Mouse (Mus musculus) intestine, embryonic 14.5 days (tissue): ENCODE data around the gene Ric8b. TPM values are rescaled to one million over a fixed set of nuclear protein-coding genes. Genes with fewer than 3 reads are reported as not detected.

Source experiments
- ATAC-seq: fragments of 200-750 bp; cut with Nextera tagmentation; replicated peaks from 2 replicates; pipeline ENCODE4 v1.8.0; 2017; ENCODE audit warnings: low read depth, moderate number of reproducible peaks, moderate TSS enrichment, moderate library complexity; ENCODE audit not compliant: low FRiP score, low TSS enrichment
- DNase-seq: peaks from one replicate; pipeline ENCODE4 v3.0.0-alpha.2; 2018; ENCODE audit warnings: low spot score
- H3K27ac ChIP-seq: fragments of 300-500 bp; sonication (generic); 2 replicates; pipeline ENCODE4 v1.5.1; 2014; ENCODE audit warnings: low read depth, mild to moderate bottlenecking, control low read depth
- H3K27me3 ChIP-seq: fragments of 300-500 bp; sonication (generic); replicated peaks from 2 replicates; pipeline ENCODE4 v1.6.1; 2014; ENCODE audit warnings: low read length, control low read depth; ENCODE audit not compliant: control insufficient read depth, insufficient read depth
- H3K36me3 ChIP-seq: fragments of 300-500 bp; sonication (generic); 2 replicates; pipeline ENCODE4 v1.6.1; 2014; ENCODE audit warnings: low read length, control low read depth; ENCODE audit not compliant: control insufficient read depth, insufficient read depth
- H3K4me1 ChIP-seq: fragments of 300-500 bp; sonication (generic); replicated peaks from 2 replicates; pipeline ENCODE4 v1.6.1; 2014; ENCODE audit warnings: low read length, control low read depth, mixed read lengths; ENCODE audit not compliant: control insufficient read depth, insufficient read depth
- H3K4me2 ChIP-seq: fragments of 300-500 bp; sonication (generic); 2 replicates; pipeline ENCODE4 v1.6.1; 2014; ENCODE audit warnings: low read length
- H3K4me3 ChIP-seq: fragments of 300-500 bp; sonication (generic); 2 replicates; pipeline ENCODE4 v1.5.1; 2014; ENCODE audit warnings: low read depth, low read length, control low read depth, mixed read lengths
- H3K9ac ChIP-seq: fragments of 300-500 bp; sonication (generic); 2 replicates; pipeline ENCODE4 v1.6.1; 2014; ENCODE audit warnings: mild to moderate bottlenecking, low read length
- H3K9me3 ChIP-seq: fragments of 300-500 bp; sonication (generic); 2 replicates; pipeline ENCODE4 v1.6.1; 2016; ENCODE audit warnings: low read length, control low read depth; ENCODE audit not compliant: control insufficient read depth
- WGBS: fragments of 180-500 bp; shearing (Covaris S2); extraction: QIAGEN DNeasy Blood & Tissue Kit; methylation state at CpG from one replicate; pipeline ENCODE4 v1.1.7; 2014; 5-methylcytosine and 5-hydroxymethylcytosine counted together
- polyA plus RNA-seq: library from polyadenylated mRNA; unstranded; fragments of >200 nt; fragmentation: Nextera tagmentation; extraction: Ambion mirVana; gene quantifications from 2 replicates; pipeline ENCODE4 v1.2.1, GENCODE M21; 2014

Gene Ric8b
- polyA plus RNA-seq, 1 experiment from 2014 or later: 21.2 TPM

GRCm38 (mm10) chr10:84906895-84907294 lies 10.5 kb upstream of the Ric8b start:
- Histone ChIP-seq H3K4me1 (peaks cover 10% of the 10 kb centered on the region), H3K27me3 (no peaks in the 10 kb centered on the region), H3K9me3 (no peaks in the 10 kb centered on the region), H3K27ac (no peak overlapping the region), H3K4me3 (no peak overlapping the region), H3K9ac (no peak overlapping the region), H3K36me3 (no peaks in the 10 kb centered on the region), H3K4me2 (no peak overlapping the region)
- 83% methylated on average over 9 of the region's 9 CpGs for WGBS
- no peak for ATAC-seq
- DNase-seq: no peak

- DNase-seq: no peak
- 94% methylated on average over 3 of the region's 3 CpGs for WGBS
These were observed 9.4 kb upstream of the Ric8b start for GRCm38 (mm10) chr10:84908006-84908405.

GRCm38 (mm10) chr10:84908471-84908870 lies 8.9 kb upstream of the Ric8b start:
- Histone ChIP-seq H3K36me3 (no peaks in the 10 kb centered on the region), H3K9me3 (no peaks in the 10 kb centered on the region), H3K4me3 (no peak overlapping the region), H3K27me3 (no peaks in the 10 kb centered on the region), H3K4me2 (no peak overlapping the region), H3K4me1 (peaks cover 7% of the 10 kb centered on the region), H3K9ac (no peak overlapping the region), H3K27ac (no peak overlapping the region)
- 80% methylated on average over 3 of the region's 3 CpGs for WGBS
- ATAC-seq (no peak), DNase-seq (no peak)

More at GRCm38 (mm10) chr10:84908006-84908405, 9.4 kb upstream of the Ric8b start:
- no peak overlapping the region for H3K4me2 ChIP-seq
- no peaks in the 10 kb centered on the region for H3K27me3 ChIP-seq
- H3K9ac ChIP-seq: no peak overlapping the region
- no peak overlapping the region for H3K4me3 ChIP-seq
- no peak for ATAC-seq
- H3K9me3 ChIP-seq: no peaks in the 10 kb centered on the region
- peaks cover 10% of the 10 kb centered on the region for H3K4me1 ChIP-seq
- no peaks in the 10 kb centered on the region for H3K36me3 ChIP-seq
- H3K27ac ChIP-seq: no peak overlapping the region

GRCm38 (mm10) chr10:84909021-84909801 lies 8.2 kb upstream of the Ric8b start:
- DNase-seq (no peak), ATAC-seq (no peak)
- Histone ChIP-seq H3K4me3 (no peak overlapping the region), H3K4me1 (no peaks in the 10 kb centered on the region), H3K4me2 (no peak overlapping the region), H3K27me3 (no peaks in the 10 kb centered on the region), H3K36me3 (no peaks in the 10 kb centered on the region), H3K27ac (no peak overlapping the region), H3K9me3 (no peaks in the 10 kb centered on the region), H3K9ac (no peak overlapping the region)
- 77% methylated on average over 17 of the region's 17 CpGs for WGBS

- Histone ChIP-seq H3K4me3 (no peak overlapping the region), H3K36me3 (no peaks in the 10 kb centered on the region), H3K27ac (no peak overlapping the region), H3K4me1 (no peaks in the 10 kb centered on the region), H3K27me3 (no peaks in the 10 kb centered on the region), H3K4me2 (no peak overlapping the region), H3K9me3 (no peaks in the 10 kb centered on the region), H3K9ac (no peak overlapping the region)
- DNase-seq: no peak
- WGBS: 50% methylated on average over 7 of the region's 7 CpGs
- no peak for ATAC-seq
These were observed 7.2 kb upstream of the Ric8b start for GRCm38 (mm10) chr10:84910194-84910593.

- DNase-seq (no peak), ATAC-seq (no peak)
- H3K4me1 ChIP-seq: no peaks in the 10 kb centered on the region
- no peak overlapping the region for H3K27ac ChIP-seq
- H3K9me3 ChIP-seq: no peaks in the 10 kb centered on the region
- H3K27me3 ChIP-seq: no peaks in the 10 kb centered on the region
- no peak overlapping the region for H3K4me3 ChIP-seq
- no peaks in the 10 kb centered on the region for H3K36me3 ChIP-seq
- WGBS: 70% methylated on average over 1 of the region's 1 CpGs
- no peak overlapping the region for H3K4me2 ChIP-seq
- H3K9ac ChIP-seq: no peak overlapping the region
These were observed 6.5 kb upstream of the Ric8b start for GRCm38 (mm10) chr10:84910758-84911384.

GRCm38 (mm10) chr10:84913148-84913547 lies 4.3 kb upstream of the Ric8b start:
- DNase-seq (no peak), ATAC-seq (no peak)
- Histone ChIP-seq H3K27me3 (no peaks in the 10 kb centered on the region), H3K4me1 (peaks cover 2% of the 10 kb centered on the region), H3K4me3 (no peak overlapping the region), H3K9me3 (no peaks in the 10 kb centered on the region), H3K27ac (no peak overlapping the region), H3K4me2 (no peak overlapping the region), H3K36me3 (no peaks in the 10 kb centered on the region), H3K9ac (no peak overlapping the region)
- WGBS: 95% methylated on average over 1 of the region's 1 CpGs

GRCm38 (mm10) chr10:84915476-84915875 lies 1.9 kb upstream of the Ric8b start:
- Histone ChIP-seq H3K9ac (no peak overlapping the region), H3K27ac (no peak overlapping the region), H3K36me3 (no peaks in the 10 kb centered on the region), H3K4me2 (no peak overlapping the region), H3K4me3 (no peak overlapping the region), H3K4me1 (peaks cover 13% of the 10 kb centered on the region), H3K27me3 (no peaks in the 10 kb centered on the region), H3K9me3 (no peaks in the 10 kb centered on the region)
- DNase-seq (no peak), ATAC-seq (no peak)
- 78% methylated on average over 6 of the region's 6 CpGs for WGBS

GRCm38 (mm10) chr10:84917731-84918095 lies 297 bp downstream of the Ric8b start:
- Histone ChIP-seq H3K27ac (peak overlapping the region; percentile 98), H3K4me1 (peaks cover 13% of the 10 kb centered on the region), H3K27me3 (no peaks in the 10 kb centered on the region), H3K36me3 (no peaks in the 10 kb centered on the region), H3K9ac (peak overlapping the region; percentile 77), H3K9me3 (no peaks in the 10 kb centered on the region), H3K4me2 (peak overlapping the region; percentile 72), H3K4me3 (peak overlapping the region; percentile 72)
- WGBS: 0% methylated on average over 17 of the region's 27 CpGs
- no peak; the same call in 1 of the 2 replicates for ATAC-seq
- DNase-seq: no peak
